Mouse (Mus musculus) ovary, postnatal 36 days (tissue): ENCODE measurements around the gene Msi2.

Source experiments
- DNase-seq: peaks from one replicate; pipeline ENCODE4 v3.0.0; 2022; ENCODE audit warnings: low spot score, mixed read lengths

The Msi2 gene

DNA sequence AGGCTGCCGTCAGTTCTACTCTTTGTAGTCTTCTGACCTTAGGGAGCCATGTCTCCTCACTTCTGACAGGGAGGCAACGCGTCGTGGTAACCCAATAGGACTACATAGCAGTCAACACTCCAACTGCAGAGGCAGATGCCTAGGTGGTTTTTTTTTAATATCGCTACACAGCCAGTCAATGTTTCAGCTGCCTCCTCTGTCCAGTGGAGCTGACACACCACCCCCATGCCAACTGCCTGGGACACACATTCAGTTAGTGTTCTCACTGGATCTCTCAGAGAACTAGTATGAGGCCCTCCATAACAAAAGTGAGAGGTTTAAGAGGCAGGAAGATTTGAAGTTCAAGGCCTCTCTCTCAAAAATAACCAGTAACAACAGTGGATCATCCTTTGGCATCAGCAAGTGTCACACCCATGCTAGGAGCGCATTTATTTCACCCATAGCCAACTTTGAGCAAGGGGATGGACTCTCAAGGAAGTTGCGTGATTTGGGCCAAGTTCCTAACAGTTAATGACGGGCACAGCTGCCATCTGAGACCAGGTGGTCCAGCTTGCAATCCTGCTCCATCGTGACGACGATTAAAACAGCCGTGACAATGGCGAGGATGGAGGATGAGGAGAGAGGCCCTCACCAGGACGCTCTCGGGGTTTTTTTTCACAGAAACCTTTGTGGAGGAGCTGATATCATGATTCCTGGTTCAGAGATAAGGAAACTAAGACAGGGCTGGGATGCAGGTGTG lies 8.3 kb downstream of the Msi2 start:
- no peak for DNase-seq

GRCm38 (mm10) chr11:88707228-88707775 lies 11.0 kb downstream of the Msi2 start:
- DNase-seq, result no peak

- no peak for DNase-seq
These were observed 13.6 kb downstream of the Msi2 start for GRCm38 (mm10) chr11:88704688-88705087.

DNA sequence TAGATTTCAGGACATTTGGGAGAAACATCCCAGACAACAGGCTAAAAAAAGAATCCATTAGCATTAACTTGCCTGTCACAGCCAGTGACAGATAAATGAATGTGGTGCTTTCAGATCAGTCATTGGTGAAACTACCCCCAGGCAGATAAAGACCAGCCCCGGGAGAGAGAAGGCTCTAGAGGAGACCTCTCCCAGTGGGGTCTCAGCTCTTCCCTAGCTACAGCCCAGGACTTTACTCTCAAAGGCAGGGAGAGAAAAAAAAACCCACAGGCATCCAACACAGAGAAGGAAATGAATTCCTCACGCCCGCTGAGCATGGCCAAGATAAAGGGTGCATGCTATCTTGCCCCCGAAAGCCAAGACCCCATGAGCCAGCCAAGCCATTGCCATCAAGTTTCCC lies 15.1 kb downstream of the Msi2 start:
- DNase-seq, result no peak

GRCm38 (mm10) chr11:88701976-88702659 lies 16.2 kb downstream of the Msi2 start:
- DNase-seq, result no peak

- DNase-seq, result no peak
These were observed 17.3 kb downstream of the Msi2 start for GRCm38 (mm10) chr11:88701020-88701419.

DNA sequence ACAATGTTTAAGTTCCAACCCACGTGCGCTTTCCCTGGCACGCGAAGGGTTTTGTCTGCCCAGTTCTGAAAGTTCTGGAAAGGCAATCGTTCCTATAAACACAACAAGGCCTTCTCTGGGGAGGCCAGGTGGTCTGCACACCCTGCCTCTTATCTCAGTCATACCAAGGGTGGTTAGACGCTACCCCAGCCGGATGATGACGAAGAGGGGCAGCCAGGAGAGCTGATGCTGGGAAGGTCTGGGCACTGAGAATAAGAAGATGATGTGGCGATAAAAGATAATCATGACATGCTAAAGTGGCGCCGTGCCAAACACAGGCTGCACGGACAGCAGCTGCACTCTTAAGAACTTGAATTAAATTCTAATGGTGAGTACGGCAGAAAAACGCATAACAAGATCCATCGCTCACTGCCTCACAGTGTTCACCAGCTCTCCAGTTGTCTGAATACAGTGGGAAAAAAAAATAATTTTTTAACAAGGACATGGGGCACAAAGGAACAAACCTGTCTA lies 18.1 kb downstream of the Msi2 start:
- DNase-seq, result no peak

GRCm38 (mm10) chr11:88693905-88694893 lies 24.1 kb downstream of the Msi2 start:
- no peak for DNase-seq

DNA sequence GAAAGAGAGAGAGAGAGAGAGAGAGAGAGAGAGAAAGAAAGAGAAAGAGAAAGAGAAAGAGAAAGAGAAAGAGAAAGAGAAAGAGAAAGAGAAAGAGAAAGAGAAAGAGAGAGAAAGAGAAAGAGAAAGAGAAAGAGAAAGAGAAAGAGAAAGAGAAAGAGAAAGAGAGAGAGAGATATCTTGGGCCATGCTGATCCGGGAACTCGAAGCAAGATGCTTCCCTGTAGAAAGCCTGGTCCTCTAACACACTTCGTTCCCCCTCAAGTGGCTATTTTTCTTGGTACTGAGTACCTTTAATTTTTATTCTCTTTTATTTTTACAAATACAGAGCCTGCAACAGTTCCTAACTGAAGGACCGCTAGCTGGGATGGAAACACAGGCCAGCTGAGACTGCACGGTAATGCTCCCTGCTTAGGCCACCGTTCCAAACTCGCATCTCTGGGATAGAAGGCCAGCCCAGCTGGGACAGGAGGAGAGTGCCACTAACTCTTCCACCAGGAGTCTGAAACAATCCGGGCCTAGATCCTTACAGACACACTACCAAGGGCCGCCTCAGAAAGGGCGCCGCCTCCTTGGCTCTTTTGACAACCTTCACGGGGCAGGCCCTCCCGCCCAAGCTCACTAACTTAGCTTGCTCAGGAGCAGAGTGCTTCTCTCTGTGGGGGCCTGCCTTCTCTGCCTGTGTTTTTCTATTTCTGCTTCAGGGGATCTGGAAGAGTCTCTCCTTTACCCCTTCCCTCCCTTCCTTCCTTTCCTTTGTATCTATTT lies 25.1 kb downstream of the Msi2 start:
- DNase-seq, result no peak

GRCm38 (mm10) chr11:88692374-88692773 lies 25.9 kb downstream of the Msi2 start:
- DNase-seq, result peak; percentile 66

DNA sequence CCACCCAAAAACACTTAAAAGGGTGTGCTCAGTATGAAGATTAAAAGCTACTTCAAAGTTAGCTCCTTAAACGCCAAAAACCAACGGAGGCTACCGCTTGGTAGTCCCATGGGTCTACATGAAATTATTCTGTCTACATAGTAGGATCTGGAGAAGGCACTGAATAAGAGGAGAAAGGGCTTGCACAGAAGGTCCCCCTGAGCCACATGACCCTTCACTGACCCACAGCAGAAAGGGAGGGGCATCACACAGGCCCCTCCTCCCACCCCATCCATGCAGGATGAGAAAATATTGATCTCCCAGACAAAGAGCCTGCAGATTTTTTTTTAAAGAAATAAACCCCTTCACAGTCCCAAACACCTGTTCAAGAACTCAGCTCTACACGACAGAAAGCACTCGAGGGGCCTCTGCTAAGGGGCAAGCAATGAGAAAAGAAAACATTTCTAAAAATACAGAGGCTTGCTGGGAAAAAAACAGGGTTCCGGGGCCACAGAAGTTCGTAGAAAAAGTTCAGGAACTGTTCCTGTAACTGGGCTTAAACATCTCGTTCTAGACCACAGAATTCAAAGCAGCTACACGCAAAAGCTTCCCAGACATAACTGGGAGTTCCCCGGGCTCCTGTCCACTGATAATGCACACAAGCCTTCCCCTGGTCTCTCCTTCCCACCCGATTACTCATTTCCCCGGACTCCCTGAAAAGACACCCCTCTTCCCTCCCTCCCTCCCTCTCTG lies 27.6 kb downstream of the Msi2 start:
- no peak for DNase-seq

GRCm38 (mm10) chr11:88689831-88690459 lies 28.4 kb downstream of the Msi2 start:
- no peak for DNase-seq

- no peak for DNase-seq
These were observed 29.7 kb downstream of the Msi2 start for GRCm38 (mm10) chr11:88688644-88689043.

DNA sequence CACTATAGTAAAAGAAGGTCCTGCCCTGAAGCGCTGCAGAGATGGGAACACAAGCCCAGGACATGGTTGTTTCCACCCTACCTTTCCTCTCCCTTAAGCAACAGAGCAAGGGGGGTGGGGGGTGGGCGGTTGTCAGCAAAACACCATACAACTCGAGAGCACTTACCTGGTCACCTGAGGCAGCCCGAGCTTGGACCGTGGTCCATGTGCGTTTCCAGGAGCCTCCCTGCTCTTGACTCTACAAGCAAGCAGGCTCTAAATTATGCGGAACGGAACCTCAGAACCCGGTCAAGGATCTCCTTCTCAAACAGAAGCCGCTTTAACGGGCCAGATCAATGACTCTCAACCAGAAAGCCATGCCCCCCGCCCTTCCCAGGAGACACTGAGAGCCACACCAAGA lies 30.6 kb downstream of the Msi2 start:
- no peak for DNase-seq

- DNase-seq, result no peak
These were observed 31.3 kb downstream of the Msi2 start for GRCm38 (mm10) chr11:88687010-88687409.

DNA sequence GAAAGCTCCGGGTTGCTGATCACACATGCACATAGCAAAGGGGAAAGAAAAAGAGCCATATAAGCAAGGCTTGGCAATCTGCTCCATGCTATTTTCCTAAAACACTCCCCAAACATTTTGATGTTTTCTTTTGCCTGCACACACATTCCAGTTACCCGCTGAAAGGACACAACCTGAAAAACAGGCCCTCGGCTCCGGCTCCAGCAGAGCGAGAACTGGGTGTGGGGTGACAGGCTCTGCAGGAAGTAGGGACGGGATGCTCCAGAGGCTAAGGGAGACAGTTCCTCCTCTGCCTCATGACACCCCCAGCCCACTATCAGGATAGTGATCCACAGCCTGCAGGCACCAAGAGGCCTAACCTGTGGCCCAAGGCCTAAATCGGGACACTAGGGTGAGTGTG lies 32.3 kb downstream of the Msi2 start:
- no peak for DNase-seq

- no peak for DNase-seq
These were observed 35.1 kb downstream of the Msi2 start for GRCm38 (mm10) chr11:88683026-88683770.

DNA sequence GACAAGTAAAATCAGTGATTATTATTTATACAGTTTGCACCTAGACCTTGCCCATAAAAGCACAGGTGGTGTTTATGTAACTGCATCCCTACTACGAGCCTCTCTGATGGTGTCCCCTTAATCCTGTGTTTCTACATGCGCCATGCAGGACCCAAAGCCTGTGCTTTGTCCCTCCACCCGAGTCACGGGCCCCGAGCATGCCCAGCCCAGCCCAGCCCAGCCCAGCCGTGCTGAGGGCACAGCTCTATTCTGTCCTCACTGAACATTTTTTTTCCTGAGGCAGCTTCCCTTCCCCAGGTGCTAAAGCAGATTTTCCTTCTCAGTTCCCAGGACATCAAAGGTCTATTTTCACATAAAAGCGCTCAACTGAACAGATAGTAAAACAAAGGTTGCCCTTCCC lies 41.0 kb downstream of the Msi2 start:
- DNase-seq, result no peak

DNA sequence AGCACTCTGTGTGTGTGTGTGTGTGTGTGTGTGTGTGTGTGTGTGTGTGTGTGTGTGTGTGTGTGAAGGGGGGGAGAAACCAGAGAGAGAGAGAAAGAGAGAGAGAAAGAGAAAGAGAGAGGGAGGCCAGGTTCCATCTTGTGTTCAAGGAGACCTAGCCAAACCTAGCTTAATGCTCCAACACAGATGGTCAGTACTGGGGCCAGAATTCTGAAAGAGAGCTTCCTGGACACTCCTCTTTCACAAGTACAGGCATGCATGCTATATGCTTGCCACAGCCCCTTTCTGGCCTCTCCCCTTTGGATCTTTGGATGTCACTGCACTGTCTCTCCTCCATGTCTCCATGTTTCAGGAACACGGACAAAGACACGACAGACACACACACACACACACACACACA lies 41.7 kb downstream of the Msi2 start:
- no peak for DNase-seq
